Mouse (Mus musculus) adrenal gland, adult 8-10 months (tissue): ENCODE measurements around the gene Gucy1b1. TPM values are rescaled to one million over a fixed set of nuclear protein-coding genes. Genes with fewer than 3 reads are reported as not detected.
A peak's percentile ranks its signal among the peaks of the same experiment; 100 is the strongest.

Source experiments
- DNase-seq: peaks from one replicate; pipeline ENCODE4 v3.0.0; 2022
- microRNA-seq, 2 experiments: library from miRNA; unstranded; fragments of <30 nt; microRNA quantifications; one replicate each; pipeline ENCODE4 v1.2.0; 2022
- total RNA-seq, 4 experiments: library from RNA; stranded (reverse); gene quantifications; 2 replicates each; pipeline ENCODE4 v1.2.4; 2022

The Gucy1b1 gene
- total RNA-seq, 4 experiments from 2014 or later: 8.1 to 12.4 (median 10.6) TPM

DNA sequence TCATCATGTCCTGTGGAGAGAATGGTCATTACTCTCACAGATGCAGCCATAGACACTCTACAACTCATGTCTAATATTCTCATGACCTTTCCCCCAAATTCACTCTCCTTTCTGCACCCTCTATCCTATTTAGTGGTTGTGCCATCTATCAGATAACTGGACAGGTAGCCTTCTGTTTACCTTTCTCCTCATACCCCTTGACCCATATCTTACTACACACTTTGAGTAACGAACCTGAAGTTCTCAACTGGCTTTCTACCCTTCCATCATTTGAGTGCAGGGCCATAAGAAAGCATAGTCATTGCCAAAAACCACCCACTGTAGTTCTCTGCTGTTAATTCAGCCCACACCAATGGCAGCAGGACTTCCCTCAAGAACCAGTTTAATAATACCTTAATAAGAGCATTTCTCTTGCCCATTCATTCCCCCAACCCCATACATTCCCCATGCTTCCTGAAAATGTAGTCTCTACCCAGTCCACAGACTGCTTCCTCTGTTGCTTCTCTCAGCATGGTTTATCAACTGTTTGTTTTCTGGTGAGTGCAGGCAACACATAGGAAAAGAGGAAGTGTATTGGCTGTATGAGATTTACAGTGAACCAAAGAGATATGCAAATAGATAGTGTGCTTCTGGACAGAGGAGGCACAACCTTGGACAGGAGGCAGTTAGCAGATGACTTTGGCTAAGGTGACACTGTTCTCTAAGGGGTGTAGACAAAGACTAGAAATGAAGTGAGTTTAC, 44.3 kb downstream of the Gucy1b1 start:
- DNase-seq: no peak

- DNase-seq: peak; percentile 6
Observed at GRCm38 (mm10) chr3:82029229-82029628, 45.3 kb downstream of the Gucy1b1 start.

- no peak for DNase-seq
Observed at GRCm38 (mm10) chr3:82027286-82027685, 47.2 kb downstream of the Gucy1b1 start.

DNA sequence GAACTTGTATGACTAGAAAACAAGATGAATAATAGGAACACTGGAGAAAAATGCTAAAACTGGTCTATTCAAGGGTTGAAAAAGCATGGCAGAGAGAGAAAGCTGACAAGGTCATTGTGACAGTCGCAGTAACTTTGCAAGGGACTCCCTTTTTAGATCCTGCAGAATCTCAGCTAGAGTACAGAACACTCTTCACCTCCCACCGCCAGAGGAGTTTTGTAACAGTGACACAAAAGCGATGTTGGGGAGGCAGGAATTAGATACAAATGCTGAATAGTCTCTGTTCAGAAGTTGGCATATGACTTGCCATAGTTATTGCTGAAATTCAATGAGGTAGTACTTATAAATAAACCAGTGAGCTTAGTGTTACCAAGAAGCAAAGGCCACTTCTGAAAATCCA, 51.4 kb downstream of the Gucy1b1 start:
- DNase-seq: no peak

GRCm38 (mm10) chr3:82022421-82022920, 52.0 kb downstream of the Gucy1b1 start:
- DNase-seq: no peak

GRCm38 (mm10) chr3:82014148-82014703, 60.3 kb downstream of the Gucy1b1 start:
- no peak for DNase-seq

- no peak for DNase-seq
Observed at GRCm38 (mm10) chr3:82007002-82007401, 67.5 kb downstream of the Gucy1b1 start.

- DNase-seq: no peak
Observed at GRCm38 (mm10) chr3:81995988-81996387, 78.5 kb downstream of the Gucy1b1 start.

DNA sequence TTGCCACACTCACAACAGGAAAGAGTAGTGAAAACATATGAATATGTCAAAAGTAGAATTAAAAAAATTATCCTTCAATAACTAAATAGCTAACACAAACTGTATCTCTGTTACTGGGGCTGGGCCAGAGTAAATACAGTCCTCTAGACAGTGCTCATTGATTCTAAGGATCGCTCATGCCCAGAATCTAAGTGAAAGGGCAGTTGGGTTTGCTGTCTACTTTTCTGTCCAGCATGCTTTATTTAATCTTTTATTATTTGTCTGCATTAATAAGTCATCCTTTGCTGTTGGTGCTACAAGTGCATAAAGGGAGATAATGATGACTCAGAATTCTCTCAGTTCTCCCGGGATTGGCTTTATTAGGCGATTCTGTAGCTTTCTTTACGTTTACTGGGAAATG, 79.1 kb downstream of the Gucy1b1 start:
- no peak for DNase-seq

- peak; percentile 32 for DNase-seq
Observed at GRCm38 (mm10) chr3:81990531-81990930, 84.0 kb downstream of the Gucy1b1 start.

- DNase-seq: no peak
Observed at GRCm38 (mm10) chr3:81989692-81990141, 84.8 kb downstream of the Gucy1b1 start.

DNA sequence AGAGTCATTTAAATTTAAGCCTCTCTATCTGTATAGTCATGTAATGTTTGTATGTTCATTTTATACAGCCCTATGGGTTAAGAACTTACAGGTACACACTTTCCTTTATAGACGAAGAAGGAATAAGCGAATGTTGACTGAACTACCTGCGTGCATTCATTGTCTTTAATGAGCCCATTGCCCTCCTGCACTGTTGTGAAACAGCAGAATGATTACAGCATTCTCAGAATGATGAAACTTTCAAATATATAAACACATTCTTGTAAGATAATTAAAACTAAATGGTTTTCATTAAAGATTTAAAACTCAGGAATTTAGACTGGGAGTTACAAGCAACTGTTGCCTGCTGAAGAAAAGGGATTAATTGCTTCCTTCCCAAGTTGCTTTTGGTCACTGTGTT, 86.9 kb downstream of the Gucy1b1 start:
- no peak for DNase-seq

DNA sequence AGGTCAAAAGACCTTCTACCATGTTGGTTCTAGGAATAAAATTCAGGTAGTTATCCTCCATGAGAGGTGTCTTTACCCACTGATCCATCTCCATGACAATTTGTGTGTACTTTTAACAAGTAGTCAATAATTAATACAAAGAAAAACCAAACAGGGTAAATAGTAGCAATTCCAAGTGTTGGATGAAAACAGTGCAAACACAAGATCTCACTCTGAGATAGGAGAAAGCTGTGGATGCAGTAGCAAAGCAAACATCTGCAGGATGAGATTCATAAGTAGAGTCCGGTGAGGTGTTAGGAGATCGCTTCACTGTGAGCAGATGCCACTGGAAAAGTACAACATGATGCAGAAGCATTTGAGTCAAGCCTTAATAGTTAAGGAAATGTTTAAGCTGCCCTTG, 88.4 kb downstream of the Gucy1b1 start:
- no peak for DNase-seq

DNA sequence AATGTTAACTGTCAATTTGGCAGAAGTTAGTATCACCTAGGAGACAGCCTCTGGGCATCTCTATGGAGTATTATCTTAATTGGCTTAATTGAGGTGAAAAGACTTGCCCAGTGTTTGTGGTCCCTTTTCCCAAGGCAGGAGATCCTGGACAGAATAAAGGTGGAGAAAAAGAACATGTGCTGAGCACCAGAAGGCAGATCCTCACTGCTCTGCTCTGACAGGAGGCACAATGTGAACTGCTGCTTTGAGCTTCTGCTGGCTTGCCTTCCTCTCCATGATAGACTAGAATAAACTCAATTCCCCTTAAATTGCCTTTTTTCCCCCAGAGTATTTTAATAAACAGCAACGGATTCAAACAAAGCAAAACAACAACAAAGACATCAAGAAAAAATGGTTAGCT, 89.4 kb downstream of the Gucy1b1 start:
- DNase-seq: no peak

GRCm38 (mm10) chr3:81983120-81983895, 91.2 kb downstream of the Gucy1b1 start:
- peak; percentile 36 for DNase-seq

Small RNA genes lying within 50 kb of the gene (microRNA-seq; reads per million reads assigned to microRNA genes)
- gene Mir7010: 0.18 to 0.50 reads per million in 2 experiments

Other genes with a start within 250 kb of the Gucy1b1 start
- 10 to 100 TPM; 45.7 to 73.5 (median 59.5) TPM for gene Ctso, start 142.1 kb downstream of the Gucy1b1 start, total RNA-seq
- gene Tdo2, start 98.5 kb downstream of the Gucy1b1 start, total RNA-seq: 1 to 10 TPM in 2 of 4 experiments, under 1 TPM in 1, not detected in 1; 0.40 to 3.5 (median 1.7) TPM
- not detected for gene Asic5, start 92.4 kb downstream of the Gucy1b1 start, total RNA-seq
- 10 to 100 TPM; 29.2 to 37.0 (median 30.8) TPM for gene Gucy1a1, start 71.1 kb upstream of the Gucy1b1 start, total RNA-seq